Mouse (Mus musculus): Measurements from ENCODE around the gene Stk11. TPM values are rescaled to one million over a fixed set of nuclear protein-coding genes. Genes with fewer than 3 reads are reported as not detected.
A peak's percentile ranks its signal among the peaks of the same experiment; 100 is the strongest.

Stk11 gene
- polyA plus RNA-seq, 1 experiment from 2014 or later: 21.3 TPM

GRCm38 (mm10) chr10:80159561-80160454 lies 44.2 kb downstream of the Stk11 start:
- WGBS: under 1% methylated on average over 55 of the region's 55 CpGs
- ATAC-seq (ENCODE audit: insufficient number of reproducible peaks, low FRiP score, low TSS enrichment, low read depth): peak; percentile 87
- peak overlapping the region; percentile 98 for H3K27ac ChIP-seq (replicated peaks)
- no peaks in the 10 kb centered on the region for H3K27me3 ChIP-seq
- H3K36me3 ChIP-seq: peaks cover 29% of the 10 kb centered on the region
- H3K4me2 ChIP-seq (replicated peaks): peak overlapping the region; percentile 79
- peak overlapping the region; percentile 47 for H3K4me3 ChIP-seq (replicated peaks)
- H3K9ac ChIP-seq: peak overlapping the region; percentile 23; the same call in 1 of the 2 replicates
- peaks cover 94% of the 10 kb centered on the region for H3K4me1 ChIP-seq
- H3K9me3 ChIP-seq (replicated peaks): no peaks in the 10 kb centered on the region

- ATAC-seq (ENCODE audit: insufficient number of reproducible peaks, low FRiP score, low TSS enrichment, low read depth): no peak
These were observed 45.1 kb downstream of the Stk11 start for GRCm38 (mm10) chr10:80160455-80161371.

GRCm38 (mm10) chr10:80161522-80162242 lies 46.1 kb downstream of the Stk11 start:
- peak overlapping the region; percentile 98 for H3K27ac ChIP-seq (replicated peaks)
- no peak overlapping the region for H3K9ac ChIP-seq
- ATAC-seq (ENCODE audit: insufficient number of reproducible peaks, low FRiP score, low TSS enrichment, low read depth): peak; percentile 6; the same call in 1 of the 2 replicates
- H3K27me3 ChIP-seq: no peaks in the 10 kb centered on the region
- no peaks in the 10 kb centered on the region for H3K9me3 ChIP-seq (replicated peaks)
- H3K4me3 ChIP-seq (replicated peaks): peak overlapping the region; percentile 47
- peaks cover 10% of the 10 kb centered on the region for H3K36me3 ChIP-seq
- WGBS: 3% methylated on average over 6 of the region's 7 CpGs
- H3K4me2 ChIP-seq (replicated peaks): peak overlapping the region; percentile 79
- H3K4me1 ChIP-seq: peaks cover 92% of the 10 kb centered on the region

More at GRCm38 (mm10) chr10:80160455-80161371, 45.1 kb downstream of the Stk11 start:
- Histone ChIP-seq H3K9me3 (replicated peaks) (no peaks in the 10 kb centered on the region), H3K4me1 (peaks cover 94% of the 10 kb centered on the region), H3K36me3 (peaks cover 20% of the 10 kb centered on the region), H3K4me2 (replicated peaks) (peak overlapping the region; percentile 79), H3K9ac (peak overlapping the region; percentile 23; the same call in 1 of the 2 replicates), H3K27me3 (no peaks in the 10 kb centered on the region), H3K4me3 (replicated peaks) (peak overlapping the region; percentile 47), H3K27ac (replicated peaks) (peak overlapping the region; percentile 98)
- 2% methylated on average over 33 of the region's 33 CpGs for WGBS

- H3K36me3 ChIP-seq: peaks cover 5% of the 10 kb centered on the region
- H3K27me3 ChIP-seq: no peaks in the 10 kb centered on the region
- H3K27ac ChIP-seq (replicated peaks): peak overlapping the region; percentile 98
- H3K4me1 ChIP-seq: peaks cover 92% of the 10 kb centered on the region
- WGBS: 64% methylated on average over 3 of the region's 3 CpGs
- no peak overlapping the region for H3K4me2 ChIP-seq (replicated peaks)
- no peaks in the 10 kb centered on the region for H3K9me3 ChIP-seq (replicated peaks)
- H3K4me3 ChIP-seq (replicated peaks): no peak overlapping the region
- H3K9ac ChIP-seq: no peak overlapping the region
- ATAC-seq (ENCODE audit: insufficient number of reproducible peaks, low FRiP score, low TSS enrichment, low read depth): no peak
These were observed 46.6 kb downstream of the Stk11 start for GRCm38 (mm10) chr10:80162243-80162608.

GRCm38 (mm10) chr10:80162716-80163299 lies 47.2 kb downstream of the Stk11 start:
- no peak for ATAC-seq (ENCODE audit: insufficient number of reproducible peaks, low FRiP score, low TSS enrichment, low read depth)
- Histone ChIP-seq H3K9me3 (replicated peaks) (no peaks in the 10 kb centered on the region), H3K4me3 (replicated peaks) (no peak overlapping the region), H3K4me2 (replicated peaks) (no peak overlapping the region), H3K4me1 (peaks cover 88% of the 10 kb centered on the region), H3K27me3 (no peaks in the 10 kb centered on the region), H3K36me3 (no peaks in the 10 kb centered on the region), H3K9ac (no peak overlapping the region), H3K27ac (replicated peaks) (peak overlapping the region; percentile 98)
- 63% methylated on average over 6 of the region's 6 CpGs for WGBS

DNA sequence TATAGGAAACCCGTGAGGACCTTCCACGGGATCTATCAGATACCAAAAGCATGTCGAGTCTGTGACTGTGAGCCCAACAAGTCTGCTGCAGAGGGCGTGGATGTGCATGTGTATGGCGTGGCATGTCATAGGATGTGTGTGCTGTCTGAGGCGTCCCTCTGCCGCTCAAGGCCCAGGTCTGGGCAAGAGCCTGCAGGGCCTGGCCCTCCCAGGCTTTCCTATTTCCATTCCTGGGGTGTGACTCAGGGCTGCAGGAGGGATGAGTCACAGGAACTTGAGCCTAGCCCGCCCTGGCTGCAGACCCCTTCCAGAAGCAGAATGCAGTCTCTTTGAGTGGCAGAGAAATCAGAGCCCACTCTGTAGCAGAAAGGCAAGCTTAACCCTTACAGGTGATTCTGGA lies 48.1 kb downstream of the Stk11 start:
- Histone ChIP-seq H3K9me3 (replicated peaks) (no peaks in the 10 kb centered on the region), H3K4me1 (peaks cover 83% of the 10 kb centered on the region), H3K36me3 (no peaks in the 10 kb centered on the region), H3K27ac (replicated peaks) (peak overlapping the region; percentile 48), H3K4me3 (replicated peaks) (no peak overlapping the region), H3K27me3 (no peaks in the 10 kb centered on the region), H3K9ac (no peak overlapping the region), H3K4me2 (replicated peaks) (0 out of 2 replicates have a peak overlapping the region, but pooled peaks have one; percentile 84)
- ATAC-seq (ENCODE audit: insufficient number of reproducible peaks, low FRiP score, low TSS enrichment, low read depth): no peak
- 53% methylated on average over 8 of the region's 8 CpGs for WGBS

DNA sequence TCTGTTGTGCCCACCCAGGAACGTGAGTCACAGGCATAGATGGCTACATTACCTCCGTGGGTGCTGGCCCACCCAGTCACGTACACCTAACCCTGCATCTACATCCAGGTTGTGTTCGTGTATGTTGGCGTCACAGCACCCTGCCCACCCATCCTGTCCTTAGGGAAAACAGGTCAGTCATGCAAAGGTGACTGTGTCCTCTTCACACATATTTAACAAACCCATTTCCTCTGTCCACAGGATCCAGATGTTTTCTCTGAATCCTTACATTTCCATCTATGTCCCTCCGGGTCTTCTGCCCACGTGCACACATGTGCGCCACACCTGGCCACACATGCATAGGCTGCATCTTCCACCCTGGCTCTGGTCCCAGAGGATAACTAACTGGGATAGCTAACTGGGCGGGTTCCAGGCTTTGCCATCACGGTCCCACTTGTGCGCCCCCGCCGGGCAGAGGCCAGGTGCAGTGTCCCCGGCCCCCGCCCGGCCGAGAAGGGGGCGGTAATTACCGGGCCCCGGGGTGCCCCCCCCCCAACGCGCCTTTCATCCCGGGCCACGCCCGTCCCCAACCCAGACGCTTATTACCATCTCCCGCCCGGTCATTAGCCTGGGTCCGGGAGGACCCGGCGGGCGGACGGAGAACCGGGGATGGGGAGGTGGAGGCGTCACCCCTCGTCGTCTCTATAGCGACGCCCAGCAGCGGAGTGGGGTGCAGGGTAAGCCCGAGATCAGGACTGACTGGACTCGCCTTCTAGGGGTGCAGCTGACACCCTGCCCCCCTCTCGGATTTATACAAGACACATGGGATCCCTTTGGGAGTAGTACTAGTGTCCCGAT lies 48.8 kb downstream of the Stk11 start:
- no peaks in the 10 kb centered on the region for H3K27me3 ChIP-seq
- peak overlapping the region; percentile 41 for H3K4me3 ChIP-seq (replicated peaks)
- H3K36me3 ChIP-seq: no peaks in the 10 kb centered on the region
- peaks cover 83% of the 10 kb centered on the region for H3K4me1 ChIP-seq
- H3K4me2 ChIP-seq (replicated peaks): peak overlapping the region; percentile 84
- ATAC-seq (ENCODE audit: insufficient number of reproducible peaks, low FRiP score, low TSS enrichment, low read depth): no peak
- 8% methylated on average over 44 of the region's 44 CpGs for WGBS
- H3K27ac ChIP-seq (replicated peaks): peak overlapping the region; percentile 48
- H3K9me3 ChIP-seq (replicated peaks): no peaks in the 10 kb centered on the region
- no peak overlapping the region for H3K9ac ChIP-seq

DNA sequence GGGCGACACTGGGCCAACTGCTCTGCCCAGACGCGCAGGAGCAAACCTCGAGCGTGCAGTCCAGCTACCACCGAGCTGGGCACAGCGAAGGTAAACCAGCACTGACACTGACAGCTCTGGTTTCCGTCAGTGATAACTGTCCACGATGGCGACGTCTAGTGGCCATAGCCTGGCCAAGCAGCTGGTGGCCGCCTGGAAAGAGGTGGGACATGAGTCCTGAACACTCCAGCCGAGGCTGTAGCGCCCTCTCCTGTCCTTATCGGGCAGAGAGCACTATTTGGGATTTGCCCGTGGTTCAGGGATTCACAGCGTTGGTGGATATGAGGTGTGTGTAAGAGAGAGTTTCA lies 49.4 kb downstream of the Stk11 start:
- Histone ChIP-seq H3K4me1 (peaks cover 80% of the 10 kb centered on the region), H3K9me3 (replicated peaks) (no peaks in the 10 kb centered on the region), H3K36me3 (peaks cover 2% of the 10 kb centered on the region; the same call in 1 of the 2 replicates), H3K4me2 (replicated peaks) (peak overlapping the region; percentile 84), H3K9ac (no peak overlapping the region), H3K27ac (replicated peaks) (peak overlapping the region; percentile 48), H3K27me3 (no peaks in the 10 kb centered on the region), H3K4me3 (replicated peaks) (peak overlapping the region; percentile 41)
- WGBS: under 1% methylated on average over 17 of the region's 17 CpGs
- ATAC-seq (ENCODE audit: insufficient number of reproducible peaks, low FRiP score, low TSS enrichment, low read depth): peak; percentile 37

DNA sequence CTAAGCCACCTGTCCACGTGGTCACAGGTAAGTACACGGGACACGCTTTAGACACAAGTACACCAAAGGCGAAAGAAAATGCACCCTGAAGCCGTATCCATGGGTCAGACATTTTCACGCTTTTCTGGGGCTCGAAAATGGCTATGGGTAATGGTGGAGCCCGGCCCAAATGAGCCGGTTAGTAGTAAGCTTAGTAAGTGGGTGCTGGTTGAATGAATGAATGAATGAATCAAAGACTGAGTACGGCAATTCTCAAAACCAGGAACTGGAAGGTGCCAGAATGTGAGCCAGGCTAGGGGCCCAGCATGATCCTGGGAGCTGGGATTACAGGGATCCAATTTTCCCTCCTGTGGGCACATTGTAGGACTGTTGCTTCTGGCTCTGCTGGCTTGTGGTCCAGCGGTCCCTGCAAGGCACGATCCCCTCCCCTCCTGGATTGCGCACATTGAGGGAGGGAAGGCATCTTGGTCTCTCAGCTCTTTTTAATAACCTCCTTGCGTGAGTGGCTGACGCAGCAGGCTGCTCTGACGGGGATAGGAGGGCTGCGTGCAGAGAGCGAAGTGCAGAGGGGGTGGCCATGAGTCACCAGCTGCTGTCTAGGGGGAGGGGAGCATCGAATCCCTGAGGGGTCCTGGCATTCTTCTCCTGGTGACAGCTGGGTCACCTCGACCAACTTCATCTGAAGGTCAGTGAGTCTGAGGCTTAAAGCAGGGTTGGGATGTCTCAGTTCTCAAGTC lies 50.0 kb downstream of the Stk11 start, which contains the start of gene Cirbp:
TSS of gene Cirbp (plus strand) at position 594 of the 737 bp plus-strand sequence.
- H3K27me3 ChIP-seq: no peaks in the 10 kb centered on the region
- H3K4me3 ChIP-seq (replicated peaks): peak within 1 kb of the TSS; percentile 41
- no peaks in the 10 kb centered on the region for H3K9me3 ChIP-seq (replicated peaks)
- H3K27ac ChIP-seq (replicated peaks): peak within 1 kb of the TSS; percentile 83
- peaks cover 77% of the 10 kb centered on the region for H3K4me1 ChIP-seq
- peaks cover 8% of the 10 kb centered on the region for H3K36me3 ChIP-seq
- no peak within 1 kb of the TSS for H3K9ac ChIP-seq
- no peak for ATAC-seq (ENCODE audit: insufficient number of reproducible peaks, low FRiP score, low TSS enrichment, low read depth)
- H3K4me2 ChIP-seq (replicated peaks): peak within 1 kb of the TSS; percentile 84
- WGBS: 11% methylated on average over 20 of the region's 20 CpGs
